Mouse (Mus musculus): Measurements from ENCODE around the gene Tubgcp2. TPM values are rescaled to one million over a fixed set of nuclear protein-coding genes. Genes with fewer than 3 reads are reported as not detected.

The Tubgcp2 gene
- total RNA-seq, 1 experiment from 2014 or later: 47.4 TPM

DNA sequence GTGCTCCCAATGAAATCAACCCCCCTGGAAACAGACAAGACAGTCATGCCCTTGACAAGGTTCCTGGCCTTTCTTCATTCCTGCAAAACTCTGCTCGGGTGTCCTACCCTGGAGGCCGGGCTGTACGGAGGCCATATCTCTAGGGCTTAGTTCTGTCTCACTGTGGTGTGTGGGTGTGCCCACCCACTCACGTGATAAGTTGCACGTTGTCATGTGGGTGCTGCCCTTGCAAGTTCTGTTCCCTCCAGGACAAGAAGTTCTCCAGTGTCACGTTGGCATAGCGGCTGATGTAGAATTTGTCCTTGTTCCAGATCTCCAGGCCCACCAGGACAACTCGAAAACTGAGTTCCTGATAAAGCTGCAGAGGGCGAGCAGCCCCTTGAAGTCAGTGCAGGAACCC lies 48.2 kb downstream of the Tubgcp2 start:
- no peak for ATAC-seq (replicated peaks; ENCODE audit: low read depth, poor library complexity, severe bottlenecking)

- peak; percentile 67 for ATAC-seq (replicated peaks; ENCODE audit: low read depth, poor library complexity, severe bottlenecking)
Measured at GRCm38 (mm10) chr7:139984505-139984904, 52.0 kb downstream of the Tubgcp2 start.

DNA sequence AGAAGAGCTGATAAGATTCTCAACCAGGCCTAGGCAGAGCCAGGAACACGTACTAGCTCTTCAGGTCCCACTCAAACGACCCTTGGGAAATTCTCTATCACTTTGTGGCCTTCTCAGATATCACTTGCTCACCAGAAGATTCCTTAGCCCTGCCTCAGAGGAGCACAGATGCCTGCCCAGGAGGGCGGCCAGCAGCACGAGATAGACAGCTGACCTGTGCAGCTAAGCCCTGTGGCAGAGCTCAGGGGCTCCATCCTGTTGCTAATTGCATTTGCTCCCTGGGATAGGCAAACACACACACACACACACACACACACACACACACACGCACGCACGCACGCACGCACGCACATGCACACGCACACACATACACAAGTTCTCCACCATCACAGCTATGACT lies 54.4 kb downstream of the Tubgcp2 start:
- no peak for ATAC-seq (replicated peaks; ENCODE audit: low read depth, poor library complexity, severe bottlenecking)

DNA sequence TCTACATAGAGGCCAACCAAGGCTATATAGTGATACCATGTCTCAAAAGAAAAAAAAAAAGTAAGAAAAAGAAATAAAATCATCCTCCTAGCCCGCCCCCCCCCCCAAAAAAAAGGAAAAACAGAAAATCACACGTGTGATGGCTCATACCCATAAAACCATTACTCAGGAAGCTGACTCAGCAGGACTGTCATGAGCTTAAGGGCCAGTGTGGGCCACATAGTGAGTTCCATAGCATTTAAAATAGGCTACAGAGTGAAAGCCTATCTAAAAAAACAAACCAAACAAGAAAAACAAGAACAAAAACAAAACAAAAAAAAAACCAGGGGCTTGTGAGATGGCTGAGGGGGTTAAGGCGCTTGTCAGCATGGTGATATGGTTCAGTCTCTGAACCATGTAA lies 55.7 kb downstream of the Tubgcp2 start:
- no peak for ATAC-seq (replicated peaks; ENCODE audit: low read depth, poor library complexity, severe bottlenecking)

GRCm38 (mm10) chr7:139979011-139979719 lies 57.3 kb downstream of the Tubgcp2 start:
- ATAC-seq (replicated peaks; ENCODE audit: low read depth, poor library complexity, severe bottlenecking): 0 out of 2 replicates have a peak, but pooled peaks have one; percentile 1

DNA sequence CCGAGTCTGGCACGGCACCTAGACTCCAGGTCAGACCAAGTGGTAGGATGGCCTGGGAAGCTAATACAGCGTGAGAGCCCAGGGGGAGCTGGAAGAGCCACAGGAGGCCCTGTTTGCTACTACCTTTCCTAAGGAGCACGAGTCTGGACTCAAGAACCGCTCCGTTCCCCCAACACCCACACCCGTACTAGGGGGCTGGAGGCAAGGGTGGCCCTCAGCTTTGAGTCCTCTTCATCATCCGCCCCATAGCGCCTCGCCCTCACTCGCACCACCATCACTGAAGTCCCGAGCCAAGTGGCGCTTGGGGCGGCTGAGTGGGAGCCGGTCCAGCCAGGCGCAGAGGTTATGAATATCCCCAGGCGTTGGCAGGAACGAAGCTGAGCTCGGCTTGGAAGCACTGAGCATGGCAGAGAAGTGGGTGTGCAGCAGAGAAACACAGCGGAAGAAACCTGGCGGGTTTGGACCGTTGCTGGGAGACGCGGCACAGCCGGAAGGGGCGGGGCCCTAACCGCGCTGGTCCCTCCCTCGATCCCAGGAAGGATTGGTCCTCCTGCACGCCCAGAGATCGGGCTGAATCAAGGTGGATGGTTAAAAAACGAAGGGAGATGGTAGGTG lies 58.1 kb downstream of the Tubgcp2 start, which contains the start of gene 6430531B16Rik:
Gene 6430531B16Rik, minus strand, starts transcription at position 478 of the 615 bp plus-strand sequence.
- peak; percentile 62 for ATAC-seq (replicated peaks; ENCODE audit: low read depth, poor library complexity, severe bottlenecking)

DNA sequence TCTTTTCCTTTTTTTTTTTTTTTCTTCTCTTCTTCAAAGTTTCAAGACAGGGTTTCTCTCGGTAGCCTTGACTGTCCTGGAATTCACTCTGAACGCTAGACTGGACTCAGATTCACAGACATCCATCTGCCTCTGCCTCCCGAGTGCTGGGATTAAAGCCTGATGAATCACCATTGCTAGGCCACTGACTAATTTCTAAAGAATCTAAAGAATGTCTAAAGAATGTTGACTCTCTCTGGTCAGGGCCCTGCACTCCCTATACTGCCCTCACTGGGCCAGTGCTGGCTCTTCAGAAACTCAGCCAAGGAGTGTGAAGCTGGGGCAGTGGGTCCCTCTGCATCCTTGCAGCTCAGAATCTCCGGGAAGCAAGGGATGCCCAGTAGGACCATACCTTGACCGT lies 61.0 kb downstream of the Tubgcp2 start:
- no peak for ATAC-seq (replicated peaks; ENCODE audit: low read depth, poor library complexity, severe bottlenecking)

- peak; percentile 59 for ATAC-seq (replicated peaks; ENCODE audit: low read depth, poor library complexity, severe bottlenecking)
Measured at GRCm38 (mm10) chr7:139974307-139974706, 62.2 kb downstream of the Tubgcp2 start.

DNA sequence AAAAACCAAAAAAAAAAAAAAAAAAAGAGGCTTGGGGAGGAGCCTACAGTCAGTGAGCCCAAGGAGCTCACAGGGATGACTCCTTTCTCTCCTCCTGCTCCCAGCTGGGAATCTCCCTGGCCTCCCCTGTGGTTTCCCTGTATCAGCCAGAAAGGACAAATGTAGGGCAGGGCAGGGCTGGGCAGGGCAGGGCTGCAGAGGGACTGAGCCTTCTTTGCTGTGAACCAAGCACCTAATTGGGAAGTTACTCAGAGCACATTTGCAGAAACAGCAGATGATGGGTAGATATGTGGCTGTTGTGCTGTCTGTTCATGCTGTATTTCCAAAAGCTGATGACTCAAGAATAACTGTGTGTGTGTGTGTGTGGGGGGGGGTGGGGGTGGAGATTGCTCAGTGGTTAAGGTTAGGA lies 63.5 kb downstream of the Tubgcp2 start:
- ATAC-seq (replicated peaks; ENCODE audit: low read depth, poor library complexity, severe bottlenecking): peak; percentile 6; the same call in 1 of the 2 replicates

GRCm38 (mm10) chr7:139971436-139971835 lies 65.0 kb downstream of the Tubgcp2 start:
- ATAC-seq (replicated peaks; ENCODE audit: low read depth, poor library complexity, severe bottlenecking): peak; percentile 62

GRCm38 (mm10) chr7:139970979-139971378 lies 65.5 kb downstream of the Tubgcp2 start:
- no peak for ATAC-seq (replicated peaks; ENCODE audit: low read depth, poor library complexity, severe bottlenecking)

- ATAC-seq (replicated peaks; ENCODE audit: low read depth, poor library complexity, severe bottlenecking): no peak
Measured at GRCm38 (mm10) chr7:139970216-139970919, 66.1 kb downstream of the Tubgcp2 start.

DNA sequence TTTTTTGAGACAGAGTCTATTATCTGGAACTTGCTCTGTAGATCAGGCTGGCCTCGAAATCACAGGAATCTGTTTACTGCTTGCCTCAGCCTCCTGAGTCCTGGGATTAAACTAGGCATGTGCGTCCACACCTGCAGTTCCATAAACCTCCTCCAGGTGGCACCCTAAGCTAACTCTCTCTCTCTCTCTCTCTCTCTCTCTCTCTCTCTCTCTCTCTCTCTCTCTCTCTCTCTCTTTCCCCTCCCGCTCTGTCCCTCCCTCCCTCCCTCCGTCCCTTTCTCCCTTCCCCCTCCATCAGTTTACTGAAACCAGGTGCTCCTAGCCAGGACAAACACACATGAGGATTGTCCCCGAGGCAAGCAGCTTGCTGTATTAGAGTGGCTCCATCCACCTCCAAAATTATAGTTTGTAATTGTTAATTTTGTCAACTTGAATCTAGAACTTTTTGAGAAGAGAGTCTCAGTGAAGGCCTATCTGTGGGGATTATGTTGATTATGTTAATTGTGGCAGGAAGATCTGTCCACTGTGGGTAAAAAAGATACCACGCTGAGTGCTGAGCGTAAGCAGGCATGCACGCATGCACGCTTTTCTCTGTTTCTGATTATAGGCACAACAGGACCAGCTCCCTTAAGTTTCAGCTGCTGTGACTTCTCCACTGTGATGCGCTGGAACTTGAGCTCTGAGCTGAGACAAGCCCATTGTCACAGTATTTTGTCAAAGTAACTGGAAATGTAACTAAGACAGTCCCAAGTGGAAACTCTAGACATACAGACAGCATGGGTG lies 66.9 kb downstream of the Tubgcp2 start:
- no peak for ATAC-seq (replicated peaks; ENCODE audit: low read depth, poor library complexity, severe bottlenecking)

DNA sequence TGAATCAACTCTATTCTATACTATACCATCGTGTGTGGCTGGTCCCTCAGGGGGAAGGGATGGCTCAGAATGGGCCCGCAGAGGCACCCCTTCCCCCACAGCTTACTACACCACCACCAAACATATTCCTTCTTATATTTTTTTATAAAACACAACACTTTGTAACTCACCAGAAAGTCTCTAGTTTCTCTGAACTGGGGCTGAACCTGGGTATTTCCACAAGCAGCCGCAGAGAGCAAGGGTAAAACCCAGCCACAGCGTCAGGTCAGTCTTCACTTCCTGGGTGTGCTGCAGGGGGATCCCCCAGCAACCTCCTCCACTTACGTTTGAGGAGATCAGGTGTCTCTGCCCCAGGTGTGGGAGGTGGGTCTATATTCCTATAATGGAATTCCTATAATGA lies 68.0 kb downstream of the Tubgcp2 start:
- no peak for ATAC-seq (replicated peaks; ENCODE audit: low read depth, poor library complexity, severe bottlenecking)

- ATAC-seq (replicated peaks; ENCODE audit: low read depth, poor library complexity, severe bottlenecking): no peak
Measured at GRCm38 (mm10) chr7:139967175-139967574, 69.3 kb downstream of the Tubgcp2 start.

DNA sequence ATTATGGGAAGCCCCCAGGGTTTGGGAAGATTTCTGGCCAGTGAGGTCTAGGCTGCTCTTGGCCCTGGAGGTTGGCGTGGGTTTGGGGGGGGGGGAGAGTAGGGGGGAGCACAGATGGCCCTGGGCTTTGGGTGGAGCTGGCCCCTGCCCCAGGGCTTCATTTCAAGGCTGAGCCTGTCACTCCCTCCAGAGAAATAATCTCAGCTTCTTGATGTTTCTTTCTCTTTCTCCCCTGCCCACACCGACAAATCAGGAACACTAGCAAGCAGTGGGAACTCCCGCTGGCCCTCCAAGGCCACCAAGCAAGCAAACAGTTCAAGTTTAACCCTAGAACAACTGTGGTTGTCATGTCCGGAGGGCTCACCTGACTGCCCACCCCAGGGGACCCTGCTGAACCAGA lies 72.7 kb downstream of the Tubgcp2 start:
- no peak for ATAC-seq (replicated peaks; ENCODE audit: low read depth, poor library complexity, severe bottlenecking)

DNA sequence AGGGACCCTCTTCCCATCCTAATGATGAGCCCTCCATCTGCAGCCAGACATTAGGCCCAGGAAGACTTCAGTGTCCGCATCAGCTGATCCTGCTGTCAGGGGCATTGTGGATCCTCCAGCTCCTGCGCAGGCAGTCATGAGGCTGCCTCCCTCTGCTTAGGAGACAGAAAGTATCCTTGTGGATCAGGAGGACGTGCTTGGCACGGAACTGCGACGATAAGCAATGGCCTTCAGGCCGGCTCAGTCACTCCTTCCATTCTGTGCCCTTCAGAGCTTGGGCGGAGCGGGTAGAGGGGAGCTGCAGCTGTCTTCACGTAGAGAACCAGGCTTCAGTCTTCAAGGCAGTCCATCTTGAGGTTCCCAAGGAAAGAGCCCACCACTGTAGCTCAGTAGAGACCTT lies 75.3 kb downstream of the Tubgcp2 start:
- ATAC-seq (replicated peaks; ENCODE audit: low read depth, poor library complexity, severe bottlenecking): no peak

DNA sequence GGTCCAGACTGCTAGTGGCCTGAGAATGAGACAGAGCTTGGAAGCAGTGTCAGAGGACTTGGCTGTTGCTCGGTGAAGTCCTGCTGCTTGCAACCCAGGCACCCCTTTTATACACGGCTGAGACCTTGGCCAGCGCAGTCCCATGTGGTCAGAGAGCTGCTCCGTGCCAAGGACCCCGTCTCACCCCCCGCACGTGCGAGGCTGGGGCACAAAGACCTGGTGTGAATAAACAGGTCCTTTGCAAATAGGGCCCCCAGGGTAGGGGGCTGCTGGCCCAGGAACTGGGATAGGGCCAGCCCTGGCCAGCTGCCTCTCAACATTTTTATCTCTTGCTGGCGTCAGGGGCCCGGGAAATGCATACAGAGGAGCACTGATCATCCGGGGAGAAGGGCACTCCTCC lies 78.5 kb downstream of the Tubgcp2 start:
- ATAC-seq (replicated peaks; ENCODE audit: low read depth, poor library complexity, severe bottlenecking): 0 out of 2 replicates have a peak, but pooled peaks have one; percentile 15

DNA sequence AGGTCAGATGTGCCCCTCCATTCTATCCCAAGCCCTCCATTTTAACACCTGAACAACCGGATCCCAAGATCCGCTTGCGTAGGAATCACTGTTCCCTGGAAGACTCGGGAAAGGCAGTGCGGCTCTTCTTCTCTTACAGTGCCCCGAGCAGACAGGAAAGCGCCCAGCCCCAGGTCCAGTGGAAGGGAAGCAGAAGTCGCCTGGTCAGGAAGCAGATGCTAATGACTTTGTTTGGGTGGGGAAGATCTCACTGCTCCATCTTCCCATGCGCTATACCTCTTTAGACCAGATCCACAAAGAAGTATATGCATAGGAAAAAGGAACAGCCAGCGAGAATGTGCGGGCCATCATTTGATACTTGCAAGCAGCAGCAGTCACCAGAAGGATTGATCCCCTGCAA lies 79.0 kb downstream of the Tubgcp2 start:
- peak; percentile 50 for ATAC-seq (replicated peaks; ENCODE audit: low read depth, poor library complexity, severe bottlenecking)

DNA sequence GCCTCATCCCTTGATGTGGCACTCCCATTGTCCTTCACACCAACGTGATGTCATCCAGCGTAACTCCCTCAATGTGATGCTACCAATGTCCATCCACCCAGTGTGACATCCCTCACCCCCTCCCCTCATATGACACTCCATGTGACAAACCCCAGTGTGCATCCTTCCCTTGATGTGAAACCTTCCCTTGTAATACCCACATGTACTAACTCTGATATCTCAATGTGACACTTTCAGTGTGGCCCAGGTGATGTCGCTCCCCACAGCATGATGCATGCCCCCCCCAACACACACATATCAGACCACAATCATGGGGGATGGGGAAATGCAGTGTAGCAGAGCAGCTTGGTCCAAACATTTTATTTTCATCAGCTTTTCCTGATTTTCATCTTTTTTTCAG lies 79.8 kb downstream of the Tubgcp2 start:
- no peak for ATAC-seq (replicated peaks; ENCODE audit: low read depth, poor library complexity, severe bottlenecking)
